Mouse (Mus musculus) kidney, adult 2 months (tissue): ENCODE measurements at regions not wholly inside any gene's neighbourhood (a gene's known extent, or its start where the extent isn't known, plus 50 kb on each side); places are given as distances from the start of the nearest gene placed in this dataset.

ENCODE experiments used
- CTCF ChIP-seq: fragments of 200-500 bp; conservative IDR thresholded peaks from 2 replicates; pipeline ENCODE4 v1.5.1; 2011; ENCODE audit warnings: low read depth, mild to moderate bottlenecking, control low read depth, low read length, moderate library complexity, mixed read lengths; ENCODE audit not compliant: insufficient read depth, insufficient read length
- POLR2A ChIP-seq: fragments of 200-500 bp; IDR thresholded peaks from one replicate; pipeline ENCODE4 v1.6.1; 2011; ENCODE audit warnings: low read depth, low read length, control low read depth

GRCm38 (mm10) chr13:44155956-44156355 lies 371.4 kb downstream of the Cd83 start:
- TF ChIP-seq POLR2A: no peak
- TF ChIP-seq CTCF: no peak
